22 mouse cellular contexts compared by ENCODE assay signal in genomic region chr10:18199919-18200318, GRCm38 (mm10). TPM values are rescaled to one million over a fixed set of nuclear protein-coding genes. Genes with fewer than 3 reads are reported as not detected.
DNase-seq lines count a peak whose midpoint lies in the region; ATAC-seq and TF ChIP-seq lines count a peak whose summit lies in the region.
"Had no signal": no experiment of that assay in that cellular context is flagged by ENCODE, and none has a peak within 500 bp of the region (broad histone marks: within the 10 kb centered on the region; RNA-seq: fewer than 3 reads in every experiment).

No protein-coding gene starts in this region.

- no peak overlapping the region for H3K27ac ChIP-seq in heart, embryonic 11.5 days (ENCODE audit: low read depth, low read length)
- H3K27ac ChIP-seq in lung, embryonic 16.5 days (ENCODE audit: low read length): no peak overlapping the region
- H3K27ac ChIP-seq in stomach, embryonic 15.5 days: no peak overlapping the region
- H3K27ac ChIP-seq in stomach, postnatal 0 days (replicated peaks): no peak overlapping the region
- H3K27ac ChIP-seq: forebrain, embryonic 10.5 days; heart, adult 2 months; heart, embryonic 15.5 days; hindbrain, embryonic 14.5 days; hindbrain, postnatal 0 days had no signal

- H3K4me2 ChIP-seq in heart, embryonic 11.5 days: no peak overlapping the region
- H3K4me2 ChIP-seq in lung, embryonic 16.5 days (ENCODE audit: low read depth, low read length): no peak overlapping the region
- H3K4me2 ChIP-seq in stomach, embryonic 15.5 days: no peak overlapping the region
- no peak overlapping the region for H3K4me2 ChIP-seq in stomach, postnatal 0 days (replicated peaks; ENCODE audit: low read depth)
- H3K4me2 ChIP-seq: heart, embryonic 12.5 days; heart, embryonic 15.5 days; hindbrain, embryonic 14.5 days had no signal

- TF ChIP-seq EP300 in stomach, postnatal 0 days (optimal IDR thresholded peaks at IDR 0.05): no peak

- H3K9me3 ChIP-seq in heart, embryonic 11.5 days (replicated peaks; ENCODE audit: control insufficient read depth, low read length): no peaks in the 10 kb centered on the region
- H3K9me3 ChIP-seq in lung, embryonic 16.5 days (ENCODE audit: control insufficient read depth, low read length): peaks cover 3% of the 10 kb centered on the region; the same call in 1 of the 2 replicates
- H3K9me3 ChIP-seq in stomach, embryonic 15.5 days: no peaks in the 10 kb centered on the region
- no peaks in the 10 kb centered on the region for H3K9me3 ChIP-seq in stomach, postnatal 0 days (ENCODE audit: control insufficient read depth, low read length)
- H3K9me3 ChIP-seq: forebrain, embryonic 10.5 days; heart, embryonic 12.5 days; heart, embryonic 15.5 days had no signal

- ATAC-seq in heart, embryonic 11.5 days (replicated peaks; ENCODE audit: insufficient number of reproducible peaks, low FRiP score, low TSS enrichment): no peak
- ATAC-seq in lung, embryonic 16.5 days (ENCODE audit: low read depth): 0 out of 2 replicates have a peak, but pooled peaks have one; percentile 30
- ATAC-seq in stomach, embryonic 15.5 days (ENCODE audit: insufficient read depth, low FRiP score, low read depth): peak; percentile 53; the same call in 1 of the 2 replicates
- no peak for ATAC-seq in stomach, postnatal 0 days (ENCODE audit: low FRiP score, low TSS enrichment)
- ATAC-seq: forebrain, embryonic 14.5 days; hindbrain, postnatal 0 days; inflammation-experienced regulatory T-cells, adult 6 months had no signal

- TF ChIP-seq CTCF in stomach, postnatal 0 days (IDR thresholded peaks at IDR 0.05; ENCODE audit: low read depth): no peak

- H3K9ac ChIP-seq in heart, embryonic 11.5 days (ENCODE audit: low read depth, low read length): no peak overlapping the region
- no peak overlapping the region for H3K9ac ChIP-seq in lung, embryonic 16.5 days (ENCODE audit: low read length)
- no peak overlapping the region for H3K9ac ChIP-seq in stomach, embryonic 15.5 days
- no peak overlapping the region for H3K9ac ChIP-seq in stomach, postnatal 0 days (ENCODE audit: low read length)
- H3K9ac ChIP-seq: heart, embryonic 12.5 days; heart, embryonic 15.5 days; hindbrain, embryonic 14.5 days had no signal

- no peaks in the 10 kb centered on the region for H3K27me3 ChIP-seq in heart, embryonic 11.5 days (ENCODE audit: control insufficient read depth, insufficient read depth, low read length)
- H3K27me3 ChIP-seq in lung, embryonic 16.5 days (ENCODE audit: control insufficient read depth, insufficient read depth, low read depth, low read length): no peaks in the 10 kb centered on the region
- no peaks in the 10 kb centered on the region for H3K27me3 ChIP-seq in stomach, embryonic 15.5 days (replicated peaks)
- no peaks in the 10 kb centered on the region for H3K27me3 ChIP-seq in stomach, postnatal 0 days (ENCODE audit: control insufficient read depth, insufficient read depth, low read length)
- H3K27me3 ChIP-seq: heart, embryonic 12.5 days; heart, embryonic 15.5 days had no signal

- no peaks in the 10 kb centered on the region for H3K36me3 ChIP-seq in heart, embryonic 11.5 days (ENCODE audit: control insufficient read depth, insufficient read depth, low read length)
- H3K36me3 ChIP-seq in lung, embryonic 16.5 days (ENCODE audit: control insufficient read depth, insufficient read depth, low read length): no peaks in the 10 kb centered on the region
- H3K36me3 ChIP-seq in stomach, embryonic 15.5 days: no peaks in the 10 kb centered on the region
- no peaks in the 10 kb centered on the region for H3K36me3 ChIP-seq in stomach, postnatal 0 days (ENCODE audit: control insufficient read depth, insufficient read depth, low read length)
- H3K36me3 ChIP-seq: forebrain, embryonic 10.5 days; heart, embryonic 12.5 days; heart, embryonic 15.5 days had no signal

- no peaks in the 10 kb centered on the region for H3K4me1 ChIP-seq in heart, embryonic 11.5 days (ENCODE audit: control insufficient read depth, insufficient read depth, low read length)
- peaks cover 6% of the 10 kb centered on the region for H3K4me1 ChIP-seq in lung, embryonic 16.5 days (replicated peaks; ENCODE audit: control insufficient read depth, insufficient read depth, low read length)
- no peaks in the 10 kb centered on the region for H3K4me1 ChIP-seq in stomach, embryonic 15.5 days
- 0 out of 2 replicates have a peak, but pooled peaks cover 2% of the 10 kb centered on the region for H3K4me1 ChIP-seq in stomach, postnatal 0 days (replicated peaks; ENCODE audit: control insufficient read depth, insufficient read depth)
- H3K4me1 ChIP-seq: heart, embryonic 12.5 days had no signal

- WGBS in heart, embryonic 11.5 days (ENCODE audit: insufficient replicate concordance): 79% methylated on average over 4 of the region's 4 CpGs
- WGBS in lung, embryonic 16.5 days: 21% methylated on average over 4 of the region's 4 CpGs
- 29% methylated on average over 4 of the region's 4 CpGs for WGBS in stomach, embryonic 15.5 days
- 20% methylated on average over 4 of the region's 4 CpGs for WGBS in stomach, postnatal 0 days

- no peak overlapping the region for H3K4me3 ChIP-seq in heart, embryonic 11.5 days (ENCODE audit: low read depth, low read length)
- no peak overlapping the region for H3K4me3 ChIP-seq in lung, embryonic 16.5 days (ENCODE audit: low read length)
- no peak overlapping the region for H3K4me3 ChIP-seq in stomach, embryonic 15.5 days (replicated peaks)
- H3K4me3 ChIP-seq in stomach, postnatal 0 days (ENCODE audit: low read depth, low read length): no peak overlapping the region
- H3K4me3 ChIP-seq: forebrain, embryonic 10.5 days; heart, adult 2 months; heart, embryonic 12.5 days; heart, embryonic 15.5 days had no signal

- peak; percentile 27 for DNase-seq in heart, adult 11 months
- no peak for DNase-seq in lung, postnatal 4 days
- no peak for DNase-seq in stomach, postnatal 0 days (ENCODE audit: low spot score)
- DNase-seq: adrenal gland, postnatal 10 days; adrenal gland, postnatal 36 days; cerebellum, adult 18-20 months; cerebellum, adult 9-10 months; cerebellum, postnatal 14 days; gastrocnemius, postnatal 25 days; heart, adult 2 months; heart, postnatal 10 days; heart, postnatal 4 days had no signal

RNA-seq across cellular contexts. Expression of gene Ect2l, which starts 10.8 kb away (rescaled TPM):
- 0.44 TPM in 1 of 2 replicates, not detected in the other for polyA plus RNA-seq in heart, embryonic 11.5 days (2014; fragmentation: Nextera tagmentation; extraction: Ambion mirVana)
- polyA plus RNA-seq in lung, embryonic 16.5 days (2015; fragmentation: Nextera tagmentation; extraction: Ambion mirVana): 0.77 and 1.7 TPM in 2 replicates
- 0.17 and 0.36 TPM in 2 replicates for polyA plus RNA-seq in stomach, embryonic 15.5 days (2015; fragmentation: Nextera tagmentation; extraction: Ambion mirVana)
- 0.21 and 0.51 TPM in 2 replicates for polyA plus RNA-seq in stomach, postnatal 0 days (2015; fragmentation: Nextera tagmentation; extraction: Ambion mirVana)

RNA-seq across cellular contexts. Expression of gene Ccdc28a, which starts 34.9 kb away (rescaled TPM):
- polyA plus RNA-seq in heart, embryonic 11.5 days (2014; fragmentation: Nextera tagmentation; extraction: Ambion mirVana): 8.9 and 10.0 TPM in 2 replicates
- 15.0 and 15.5 TPM in 2 replicates for polyA plus RNA-seq in lung, embryonic 16.5 days (2015; fragmentation: Nextera tagmentation; extraction: Ambion mirVana)
- 11.2 and 15.3 TPM in 2 replicates for polyA plus RNA-seq in stomach, embryonic 15.5 days (2015; fragmentation: Nextera tagmentation; extraction: Ambion mirVana)
- 13.8 and 14.8 TPM in 2 replicates for polyA plus RNA-seq in stomach, postnatal 0 days (2015; fragmentation: Nextera tagmentation; extraction: Ambion mirVana)

Comparison
In these comparisons a context has a peak if more than half of its experiments do, and no peak if none do; other contexts are left out.
1. ATAC-seq: peak in lung, embryonic 16.5 days (single experiment) and stomach, embryonic 15.5 days (single experiment); none in heart, embryonic 11.5 days (single experiment) and stomach, postnatal 0 days (single experiment).